Mouse (Mus musculus): ENCODE results near the gene Pex12.
"Not testable (repeated sequence)": the region's sequence is repeated elsewhere in the genome, so short reads cannot be mapped to it uniquely, and the experiment has no call there.

The Pex12 gene

GRCm38 (mm10) chr11:83302526-83303251 is at the start of gene Pex12:
Gene Pex12, minus strand, starts transcription at chr11:83302586.
- DNase-seq: peak; percentile 94 to 95

- DNase-seq: no peak
Measured at GRCm38 (mm10) chr11:83341716-83342245, 39.4 kb upstream of the Pex12 start.

- no peak for DNase-seq
Measured at GRCm38 (mm10) chr11:83339705-83340104, 37.3 kb upstream of the Pex12 start.

GRCm38 (mm10) chr11:83335826-83336225 is 33.4 kb upstream of the Pex12 start:
- no peak for DNase-seq

GRCm38 (mm10) chr11:83327427-83327826 is 25.0 kb upstream of the Pex12 start:
- DNase-seq: peak; percentile 10 to 39

- not testable (repeated sequence) for DNase-seq
Measured at GRCm38 (mm10) chr11:83326692-83327091, 24.3 kb upstream of the Pex12 start.

- DNase-seq: peak in 1 of 2 experiments; percentile 15
Measured at GRCm38 (mm10) chr11:83319048-83319447, 16.7 kb upstream of the Pex12 start.

- no peak for DNase-seq
Measured at GRCm38 (mm10) chr11:83312471-83312870, 10.1 kb upstream of the Pex12 start.

- DNase-seq: no peak
Measured at GRCm38 (mm10) chr11:83306700-83307253, 4.4 kb upstream of the Pex12 start.

GRCm38 (mm10) chr11:83304485-83304884 is 2.1 kb upstream of the Pex12 start:
- DNase-seq: no peak

- peak; percentile 47 to 60 for DNase-seq
Measured at GRCm38 (mm10) chr11:83303751-83304150, 1.4 kb upstream of the Pex12 start.

- DNase-seq: peak; percentile 19 to 36
Measured at GRCm38 (mm10) chr11:83302124-83302523, 262 bp downstream of the Pex12 start.

- DNase-seq: no peak
Measured at GRCm38 (mm10) chr11:83301431-83301831, 955 bp downstream of the Pex12 start.

- no peak for DNase-seq
Measured at GRCm38 (mm10) chr11:83299724-83300123, 2.7 kb downstream of the Pex12 start.

GRCm38 (mm10) chr11:83298225-83299195 is 3.9 kb downstream of the Pex12 start, which contains the start of gene Ap2b1:
Gene Ap2b1, plus strand, starts transcription at chr11:83299024.
- peak; percentile 96 for DNase-seq

- no peak for DNase-seq
Measured at GRCm38 (mm10) chr11:83297816-83298215, 4.6 kb downstream of the Pex12 start.

- DNase-seq: no peak
Measured at GRCm38 (mm10) chr11:83294133-83294532, 8.3 kb downstream of the Pex12 start.

GRCm38 (mm10) chr11:83293182-83293581 is 9.2 kb downstream of the Pex12 start:
- no peak for DNase-seq

- no peak for DNase-seq
Measured at GRCm38 (mm10) chr11:83292251-83292587, 10.2 kb downstream of the Pex12 start.

GRCm38 (mm10) chr11:83291375-83292250 is 10.8 kb downstream of the Pex12 start:
- peak; percentile 96 to 97 for DNase-seq

GRCm38 (mm10) chr11:83289633-83290032 is 12.8 kb downstream of the Pex12 start:
- no peak for DNase-seq

- no peak for DNase-seq
Measured at GRCm38 (mm10) chr11:83289036-83289435, 13.3 kb downstream of the Pex12 start.

All from lung, adult 18-20 months (tissue).